Mouse (Mus musculus) hindbrain, embryonic 11.5 days (tissue): ENCODE measurements around the gene Gm28047. TPM values are rescaled to one million over a fixed set of nuclear protein-coding genes. Genes with fewer than 3 reads are reported as not detected.

Experiments used
- ATAC-seq: fragments of 200-750 bp; cut with Nextera tagmentation; 2 replicates; pipeline ENCODE4 v1.8.0; 2017; ENCODE audit warnings: mild to moderate bottlenecking, moderate TSS enrichment, moderate library complexity; ENCODE audit not compliant: low FRiP score
- DNase-seq: peaks from one replicate; pipeline ENCODE4 v3.0.0-alpha.2; 2015; ENCODE audit warnings: low spot score
- H3K27ac ChIP-seq: fragments of 300-500 bp; sonication (generic); 2 replicates; pipeline ENCODE4 v1.5.1; 2014; ENCODE audit warnings: mild to moderate bottlenecking, low read depth, low read length
- H3K27me3 ChIP-seq: fragments of 300-500 bp; sonication (generic); 2 replicates; pipeline ENCODE4 v1.6.1; 2014; ENCODE audit warnings: mild to moderate bottlenecking, low read length, moderate library complexity, mixed read lengths; ENCODE audit not compliant: control insufficient read depth, insufficient read depth
- H3K36me3 ChIP-seq: fragments of 300-500 bp; sonication (generic); 2 replicates; pipeline ENCODE4 v1.6.1; 2014; ENCODE audit warnings: mild to moderate bottlenecking, low read length, moderate library complexity, mixed read lengths; ENCODE audit not compliant: control insufficient read depth, insufficient read depth
- H3K4me1 ChIP-seq: fragments of 300-500 bp; sonication (generic); replicated peaks from 2 replicates; pipeline ENCODE4 v1.6.1; 2014; ENCODE audit warnings: low read length, mixed read lengths; ENCODE audit not compliant: control insufficient read depth, insufficient read depth
- H3K4me2 ChIP-seq: fragments of 300-500 bp; sonication (generic); replicated peaks from 2 replicates; pipeline ENCODE4 v1.6.1; 2014; ENCODE audit warnings: mild to moderate bottlenecking, low read depth, low read length
- H3K4me3 ChIP-seq: fragments of 300-500 bp; sonication (generic); 2 replicates; pipeline ENCODE4 v1.5.1; 2014; ENCODE audit warnings: low read depth, low read length
- H3K9ac ChIP-seq: fragments of 300-500 bp; sonication (generic); 2 replicates; pipeline ENCODE4 v1.6.1; 2014; ENCODE audit warnings: low read depth, low read length
- H3K9me3 ChIP-seq: fragments of 300-500 bp; sonication (generic); 2 replicates; pipeline ENCODE4 v1.6.1; 2016; ENCODE audit warnings: low read length; ENCODE audit not compliant: control insufficient read depth
- WGBS: fragments of 180-500 bp; shearing (Covaris S2); extraction: QIAGEN DNeasy Blood & Tissue Kit; methylation state at CpG from one replicate; pipeline ENCODE4 v1.1.7; 2014; 5-methylcytosine and 5-hydroxymethylcytosine counted together
- polyA plus RNA-seq: library from polyadenylated mRNA; unstranded; fragments of >200 nt; fragmentation: Nextera tagmentation; extraction: Ambion mirVana; gene quantifications from 2 replicates; pipeline ENCODE4 v1.2.1, GENCODE M21; 2014

Gene Gm28047
- polyA plus RNA-seq, 1 experiment from 2014 or later: 0.93 TPM

DNA sequence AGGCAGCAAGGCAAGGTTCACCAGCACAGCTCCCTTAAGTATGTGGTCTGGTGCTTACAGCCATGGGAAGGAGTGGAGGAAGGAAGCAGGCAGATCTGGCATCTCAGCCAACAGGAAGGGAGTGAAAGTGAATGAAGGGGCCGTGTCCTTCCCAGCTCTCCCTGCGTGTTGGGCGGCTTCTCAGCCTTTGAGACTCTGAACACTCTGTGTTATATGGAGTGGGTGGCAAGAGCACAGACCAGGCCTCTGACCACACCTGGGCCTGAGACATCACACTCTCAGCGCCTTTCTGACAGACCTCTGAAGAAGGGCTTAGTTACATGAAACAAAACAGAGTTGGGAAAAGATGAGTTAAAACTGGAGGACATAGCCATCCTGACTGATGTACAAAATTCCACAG, 94.3 kb downstream of the Gm28047 start:
- Histone ChIP-seq H3K27me3 (no peaks in the 10 kb centered on the region), H3K36me3 (no peaks in the 10 kb centered on the region), H3K27ac (no peak overlapping the region), H3K4me1 (no peaks in the 10 kb centered on the region), H3K4me3 (no peak overlapping the region), H3K4me2 (no peak overlapping the region), H3K9ac (no peak overlapping the region), H3K9me3 (no peaks in the 10 kb centered on the region)
- DNase-seq (no peak), ATAC-seq (no peak)
- 86% methylated on average over 4 of the region's 4 CpGs for WGBS

DNA sequence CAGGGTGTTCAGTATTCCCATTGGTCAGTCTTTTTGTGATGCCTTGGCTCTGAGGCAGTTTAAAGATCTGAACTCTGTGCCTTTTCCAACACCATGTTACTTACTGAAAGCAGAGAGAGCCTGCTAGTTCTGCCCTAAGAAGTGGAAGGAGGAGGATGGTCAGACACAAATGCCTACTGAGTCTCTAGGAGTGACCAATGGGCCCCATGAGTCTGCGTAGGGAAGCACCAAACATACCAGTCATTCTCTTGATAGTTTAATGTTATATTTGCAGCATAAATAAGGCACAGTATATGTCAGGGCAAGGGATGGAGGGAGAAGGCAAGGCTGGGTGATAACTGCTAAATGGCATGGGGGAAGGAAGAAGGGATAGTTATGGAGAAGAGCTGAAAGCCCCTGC, 96.5 kb downstream of the Gm28047 start:
- H3K4me2 ChIP-seq: no peak overlapping the region
- H3K9me3 ChIP-seq: no peaks in the 10 kb centered on the region
- H3K36me3 ChIP-seq: no peaks in the 10 kb centered on the region
- H3K4me1 ChIP-seq: no peaks in the 10 kb centered on the region
- H3K4me3 ChIP-seq: no peak overlapping the region
- WGBS: 91% methylated on average over 1 of the region's 1 CpGs
- H3K27me3 ChIP-seq: no peaks in the 10 kb centered on the region
- no peak for DNase-seq
- no peak for ATAC-seq
- no peak overlapping the region for H3K9ac ChIP-seq
- H3K27ac ChIP-seq: no peak overlapping the region

DNA sequence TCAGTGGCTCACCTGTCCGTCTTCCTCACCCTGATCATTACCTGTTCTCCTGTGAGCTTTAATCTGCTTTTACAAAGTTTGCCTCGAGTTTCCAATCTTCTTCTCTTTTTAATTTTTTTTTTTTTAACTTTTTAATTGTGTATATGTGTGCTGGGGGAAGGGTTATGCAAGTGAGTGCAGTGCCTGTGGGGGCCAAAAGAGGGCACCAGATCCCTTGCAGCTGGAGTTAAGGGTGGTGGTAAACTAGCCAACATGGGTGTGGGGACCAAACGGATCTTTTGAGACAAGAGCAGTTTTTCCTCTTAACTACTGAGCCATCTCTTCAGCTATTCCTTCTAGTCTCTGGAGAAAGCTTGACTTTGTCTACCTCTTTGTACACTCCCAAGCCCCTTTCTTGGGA, 96.9 kb downstream of the Gm28047 start:
- no peak for ATAC-seq

DNA sequence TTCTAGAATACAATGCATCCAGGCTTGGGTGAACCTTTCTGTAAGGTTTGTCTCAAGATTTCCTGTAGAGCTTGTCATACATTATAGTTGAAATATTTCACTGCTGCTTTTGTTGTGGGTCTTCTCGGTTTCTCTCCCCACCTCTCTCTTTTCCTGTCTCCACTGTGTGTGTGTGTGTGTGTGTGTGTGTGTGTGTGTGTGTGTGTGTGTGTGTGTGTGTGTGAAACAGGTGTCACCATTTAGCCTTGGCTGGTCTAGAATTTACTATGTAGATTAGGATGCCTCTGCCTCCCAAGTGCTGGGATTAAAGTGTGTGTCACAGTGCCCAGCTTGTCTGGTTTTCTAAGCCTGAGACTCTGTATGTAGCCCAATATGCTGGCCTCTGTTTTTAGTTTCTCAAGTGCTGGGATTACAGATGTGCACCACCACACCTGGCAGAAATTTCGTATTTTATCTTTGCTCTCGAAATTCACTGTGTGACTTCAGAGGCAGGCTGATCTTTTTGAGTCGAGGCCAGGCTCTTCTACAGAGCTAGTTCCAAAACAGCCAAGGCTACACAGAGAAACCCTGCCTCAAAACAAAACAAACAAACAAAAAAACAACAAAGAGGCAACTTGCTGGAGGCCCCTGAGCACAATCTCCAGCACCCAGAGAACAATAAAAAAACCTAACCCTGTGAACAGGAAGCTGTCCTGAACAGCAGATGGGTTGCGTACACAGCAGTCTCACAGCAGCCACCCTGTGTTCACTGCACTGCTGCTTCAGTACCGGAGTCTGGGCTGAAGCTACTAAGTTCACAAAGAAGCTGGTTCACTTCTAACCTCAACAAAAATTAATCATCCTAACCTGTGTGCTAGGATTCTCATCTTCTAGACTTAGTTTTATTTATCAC, 98.5 kb downstream of the Gm28047 start:
- H3K36me3 ChIP-seq: 0 out of 2 replicates have a peak, but pooled peaks cover 3% of the 10 kb centered on the region
- H3K4me1 ChIP-seq: no peaks in the 10 kb centered on the region
- no peak for ATAC-seq
- H3K4me2 ChIP-seq: no peak overlapping the region
- H3K27ac ChIP-seq: no peak overlapping the region
- no peaks in the 10 kb centered on the region for H3K27me3 ChIP-seq
- whole genome bisulfite sequencing: 89% methylated on average over 6 of the region's 6 CpGs
- no peak overlapping the region for H3K9ac ChIP-seq
- no peak for DNase-seq
- no peak overlapping the region for H3K4me3 ChIP-seq
- no peaks in the 10 kb centered on the region for H3K9me3 ChIP-seq

More for the DNA sequence above, 96.9 kb downstream of the Gm28047 start:
- Histone ChIP-seq H3K9ac (no peak overlapping the region), H3K4me1 (no peaks in the 10 kb centered on the region), H3K9me3 (no peaks in the 10 kb centered on the region), H3K36me3 (no peaks in the 10 kb centered on the region), H3K27me3 (no peaks in the 10 kb centered on the region), H3K27ac (no peak overlapping the region), H3K4me3 (no peak overlapping the region), H3K4me2 (no peak overlapping the region)
- 73% methylated on average over 3 of the region's 3 CpGs for WGBS
- DNase-seq: no peak

DNA sequence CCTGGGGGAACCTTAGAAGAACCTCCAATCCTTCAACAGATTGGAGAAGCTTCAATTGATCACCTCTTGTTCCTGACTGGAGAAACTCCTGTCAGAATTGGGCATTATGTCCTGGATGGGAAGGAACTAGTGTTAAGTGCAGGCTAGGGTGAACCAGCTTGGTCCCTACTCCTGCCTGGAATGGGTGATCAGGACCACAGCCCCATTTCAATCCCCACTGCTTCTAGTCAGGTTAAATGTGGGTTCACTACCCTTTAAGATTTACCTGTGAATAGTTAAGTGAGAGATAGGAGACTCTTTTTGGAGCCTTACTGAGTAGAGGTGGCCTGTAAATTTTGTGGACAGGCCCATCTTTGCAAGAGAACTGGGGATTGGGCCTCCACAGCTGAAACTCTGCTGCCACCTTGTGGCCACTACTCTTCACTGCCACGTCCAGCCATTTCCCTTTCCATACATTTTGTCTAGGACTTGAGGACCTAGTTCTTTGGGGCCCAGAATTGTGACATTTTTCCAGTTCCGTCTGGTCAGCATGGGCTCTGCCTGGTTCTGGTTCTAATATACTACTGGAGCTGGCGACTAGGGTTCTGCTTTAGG, 99.9 kb downstream of the Gm28047 start, which contains the start of gene Npff:
TSS of gene Npff (minus strand) at position 51 of the 594 bp plus-strand sequence.
- Histone ChIP-seq H3K27ac (no peak within 1 kb of the TSS), H3K4me1 (no peaks in the 10 kb centered on the region), H3K4me2 (no peak within 1 kb of the TSS), H3K9ac (no peak within 1 kb of the TSS), H3K4me3 (no peak within 1 kb of the TSS), H3K27me3 (no peaks in the 10 kb centered on the region), H3K36me3 (0 out of 2 replicates have a peak, but pooled peaks cover 3% of the 10 kb centered on the region), H3K9me3 (no peaks in the 10 kb centered on the region)
- DNase-seq: peak; percentile 89
- ATAC-seq: peak; percentile 49; the same call in 1 of the 2 replicates
- WGBS: 6% methylated on average over 3 of the region's 3 CpGs

DNA sequence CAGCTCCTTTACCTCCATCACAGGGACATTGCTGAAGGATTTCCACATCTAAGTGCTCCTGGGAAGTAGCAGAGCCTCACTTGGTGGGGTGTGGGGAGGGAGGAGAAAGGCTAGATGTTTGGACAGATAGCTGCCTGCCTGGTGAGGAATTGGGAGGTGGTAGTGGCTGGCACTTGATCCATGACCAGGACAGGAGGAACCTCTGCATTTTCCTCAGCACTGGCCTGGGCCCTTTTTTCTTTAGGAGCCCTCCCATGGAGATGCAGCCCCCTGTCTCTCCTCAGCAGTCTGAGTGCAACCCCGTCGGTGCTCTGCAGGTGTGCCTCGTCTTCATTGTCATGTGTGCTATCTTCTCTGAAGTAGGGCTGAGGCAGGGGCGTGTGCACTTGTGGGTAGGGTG, 103.4 kb downstream of the Gm28047 start:
- DNase-seq (no peak), ATAC-seq (no peak)
- no peak overlapping the region for H3K4me3 ChIP-seq
- H3K9me3 ChIP-seq: no peaks in the 10 kb centered on the region
- 0 out of 2 replicates have a peak, but pooled peaks cover 3% of the 10 kb centered on the region for H3K36me3 ChIP-seq
- WGBS: 78% methylated on average over 4 of the region's 4 CpGs
- H3K27ac ChIP-seq: no peak overlapping the region
- no peak overlapping the region for H3K9ac ChIP-seq
- no peak overlapping the region for H3K4me2 ChIP-seq
- H3K27me3 ChIP-seq: no peaks in the 10 kb centered on the region
- H3K4me1 ChIP-seq: peaks cover 2% of the 10 kb centered on the region; the same call in 1 of the 2 replicates

DNA sequence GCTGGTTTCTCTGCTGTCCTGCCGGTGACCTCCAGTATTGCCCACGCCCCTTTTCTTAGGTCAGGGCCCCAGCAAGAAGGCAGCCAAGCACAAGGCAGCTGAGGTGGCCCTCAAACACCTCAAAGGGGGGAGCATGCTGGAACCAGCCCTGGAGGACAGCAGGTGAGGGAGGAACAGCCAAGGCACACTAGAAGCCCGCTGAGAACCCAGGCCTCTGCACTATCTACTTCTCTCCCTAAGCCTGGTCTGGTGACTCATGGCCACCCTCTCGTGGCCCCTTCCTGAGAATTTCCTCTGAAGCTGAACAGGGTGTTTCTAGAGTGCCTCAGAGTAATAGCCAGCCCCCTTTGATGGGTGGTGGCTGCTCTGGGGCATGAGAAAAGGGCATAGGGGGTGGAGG, 104.5 kb downstream of the Gm28047 start:
- ATAC-seq: no peak
- no peak overlapping the region for H3K27ac ChIP-seq

DNA sequence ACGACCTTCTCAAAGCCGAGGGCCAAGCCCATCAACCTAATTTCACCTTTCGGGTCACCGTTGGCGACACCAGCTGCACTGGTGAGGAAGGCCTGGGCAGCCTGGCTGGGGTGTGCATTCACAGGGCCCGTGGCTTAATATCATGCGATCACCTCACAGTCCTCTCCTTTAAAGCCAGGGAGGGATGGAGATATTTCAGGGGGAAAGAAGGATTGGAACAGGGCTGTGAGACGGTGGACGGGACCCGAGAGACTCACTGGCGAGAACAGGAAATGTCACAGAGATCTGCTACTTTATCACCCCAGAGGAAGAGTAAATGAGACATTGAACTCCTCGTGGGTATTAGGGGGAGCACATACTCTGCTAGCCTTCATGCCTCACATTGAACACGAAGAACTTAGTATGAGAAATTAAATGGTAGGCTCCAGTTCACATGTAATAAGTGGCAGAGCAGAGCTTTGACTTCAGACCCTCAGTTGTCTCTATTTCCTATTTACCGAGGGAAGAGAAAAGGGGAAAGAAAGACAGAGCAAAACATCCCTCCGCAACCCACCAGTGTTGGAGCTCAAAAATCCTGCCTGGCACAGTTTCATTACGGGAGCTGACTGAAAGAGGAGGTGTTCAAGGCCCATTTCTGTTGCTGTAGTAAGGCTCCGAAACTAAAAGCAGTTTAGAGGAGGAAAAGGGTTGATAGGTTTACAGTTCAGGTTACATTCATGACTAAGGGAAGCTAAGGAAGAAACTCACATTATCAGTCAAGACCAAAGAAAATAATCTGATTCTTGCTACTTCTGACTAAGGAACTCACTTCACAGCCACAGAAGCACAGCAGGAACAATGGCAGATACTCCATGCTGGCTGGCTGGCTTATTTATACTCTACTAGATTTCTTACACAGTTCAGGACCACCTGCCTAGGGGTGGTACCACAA, 105.4 kb downstream of the Gm28047 start:
- WGBS: 85% methylated on average over 15 of the region's 17 CpGs
- H3K36me3 ChIP-seq: 0 out of 2 replicates have a peak, but pooled peaks cover 3% of the 10 kb centered on the region
- H3K9ac ChIP-seq: peak overlapping the region; percentile 91
- H3K4me3 ChIP-seq: peak overlapping the region; percentile 60
- H3K27ac ChIP-seq: no peak overlapping the region
- H3K4me1 ChIP-seq: peaks cover 5% of the 10 kb centered on the region
- ATAC-seq (no peak), DNase-seq (no peak)
- H3K27me3 ChIP-seq: no peaks in the 10 kb centered on the region
- peak overlapping the region; percentile 82 for H3K4me2 ChIP-seq
- H3K9me3 ChIP-seq: no peaks in the 10 kb centered on the region

More for the DNA sequence above, 104.5 kb downstream of the Gm28047 start:
- 0 out of 2 replicates have a peak, but pooled peaks cover 3% of the 10 kb centered on the region for H3K36me3 ChIP-seq
- H3K9me3 ChIP-seq: no peaks in the 10 kb centered on the region
- peaks cover 5% of the 10 kb centered on the region for H3K4me1 ChIP-seq
- WGBS: 88% methylated on average over 4 of the region's 4 CpGs
- DNase-seq: no peak
- H3K27me3 ChIP-seq: no peaks in the 10 kb centered on the region
- no peak overlapping the region for H3K9ac ChIP-seq
- no peak overlapping the region for H3K4me2 ChIP-seq
- H3K4me3 ChIP-seq: no peak overlapping the region
